Mouse (Mus musculus) testis, adult 2 months (tissue): Measurements from ENCODE around the gene Lgals3.

Source experiments
- CTCF ChIP-seq: fragments of 200-500 bp; IDR thresholded peaks from 2 replicates; pipeline ENCODE4 v1.5.1; 2012; ENCODE audit warnings: low read depth, mild to moderate bottlenecking, inconsistent platforms, low read length, moderate library complexity; ENCODE audit not compliant: control insufficient read depth, insufficient read depth, insufficient replicate concordance
- POLR2A ChIP-seq: fragments of 200-500 bp; IDR thresholded peaks from 2 replicates; pipeline ENCODE4 v1.6.1; 2012; ENCODE audit warnings: low read depth, mild to moderate bottlenecking, inconsistent platforms, low read length, moderate library complexity; ENCODE audit not compliant: control insufficient read depth

GRCm38 (mm10) chr14:47340231-47340925 lies 27.2 kb upstream of the Lgals3 start:
- no peak for TF ChIP-seq CTCF
- TF ChIP-seq POLR2A, result no peak
